Mouse (Mus musculus) layer of hippocampus, postnatal 25 days (tissue): ENCODE results near the gene Kif19a. TPM values are rescaled to one million over a fixed set of nuclear protein-coding genes. Genes with fewer than 3 reads are reported as not detected.

Source experiments
- DNase-seq, 2 experiments: peaks; one replicate each; pipeline ENCODE4 v3.0.0; 2022; ENCODE audit warnings: mixed read lengths in 2 of 2, low spot score in 1 of 2; ENCODE audit errors: extremely low spot score in 1 of 2
- total RNA-seq, 2 experiments: library from RNA; stranded (reverse); gene quantifications; 2 replicates each; pipeline ENCODE4 v1.2.3; 2021

Gene Kif19a
- total RNA-seq, 2 experiments from 2014 or later = 6.6 to 11.5 TPM

DNA sequence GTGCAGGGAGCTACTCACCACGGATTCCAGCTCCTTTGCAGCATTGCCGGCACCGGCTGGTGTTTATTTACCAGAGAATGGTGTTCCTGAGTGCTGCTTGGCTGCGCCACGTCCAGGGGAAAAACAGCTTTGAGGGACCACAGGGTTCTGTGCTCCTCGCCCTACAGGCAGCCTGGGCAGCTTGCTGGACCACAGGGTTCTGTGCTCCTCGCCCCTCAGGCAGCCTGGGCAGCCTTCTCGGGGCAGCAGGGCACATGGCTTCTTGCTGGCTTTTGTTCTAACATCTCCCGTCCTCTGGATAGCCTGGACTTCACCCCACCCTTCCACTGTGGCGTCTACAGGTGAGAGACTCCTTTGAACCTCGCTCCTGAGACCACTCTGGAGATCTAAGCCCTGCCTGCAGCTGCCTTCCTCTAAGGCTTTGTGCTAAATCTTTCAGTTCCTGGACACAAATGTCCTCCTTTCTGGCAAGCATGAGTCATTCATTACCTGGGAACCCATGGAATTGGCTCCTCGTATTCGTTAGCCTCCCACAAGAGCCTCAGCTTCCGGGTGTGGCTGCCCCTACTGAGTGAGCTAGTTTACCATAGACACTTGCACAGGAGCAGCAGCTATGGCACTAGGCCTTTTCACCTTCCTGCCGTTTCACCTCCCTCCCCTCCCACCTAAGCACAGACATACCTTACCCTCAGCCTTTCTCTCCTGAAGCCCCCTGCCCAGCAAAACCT, 37.5 kb downstream of the Kif19a start:
- no peak for DNase-seq

DNA sequence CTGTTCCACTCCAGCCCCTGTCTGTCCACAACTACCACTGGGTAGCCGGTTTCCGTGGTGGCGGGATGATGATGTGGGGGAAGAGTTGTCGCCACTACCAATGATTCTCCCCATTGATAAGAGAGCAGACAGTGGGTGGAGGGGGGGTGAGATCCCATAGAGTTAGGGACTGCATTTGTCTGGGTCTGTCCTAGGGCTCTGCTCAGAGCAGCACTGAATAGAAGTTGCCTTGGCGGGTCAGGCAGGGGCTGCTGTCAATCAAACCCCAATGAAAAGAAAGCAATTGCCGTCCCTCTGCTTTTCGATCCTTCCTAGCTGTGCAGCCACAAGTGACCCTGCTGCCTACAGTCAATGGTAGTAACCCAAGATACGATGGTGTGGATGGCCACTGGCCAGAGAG, 38.8 kb downstream of the Kif19a start:
- DNase-seq = no peak

DNA sequence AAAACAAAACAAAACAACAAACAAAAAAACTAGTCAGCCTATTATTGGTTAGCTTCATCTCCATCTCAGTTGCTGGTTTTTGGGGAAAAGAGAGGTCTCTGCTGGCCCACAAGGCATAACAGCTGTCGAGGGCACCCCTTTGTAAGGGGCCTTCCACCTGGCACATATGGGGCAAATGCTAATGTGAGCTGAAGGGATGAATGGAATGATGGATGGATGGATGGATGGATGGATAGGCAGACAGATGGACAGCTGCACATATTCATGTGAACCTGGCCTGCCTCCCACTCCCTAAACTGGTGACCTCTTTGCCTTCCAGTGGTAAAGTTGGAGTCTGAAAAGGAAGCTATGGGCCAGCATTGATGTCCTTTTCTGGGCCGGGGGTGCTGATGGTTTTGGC, 41.8 kb downstream of the Kif19a start:
- DNase-seq = no peak

DNA sequence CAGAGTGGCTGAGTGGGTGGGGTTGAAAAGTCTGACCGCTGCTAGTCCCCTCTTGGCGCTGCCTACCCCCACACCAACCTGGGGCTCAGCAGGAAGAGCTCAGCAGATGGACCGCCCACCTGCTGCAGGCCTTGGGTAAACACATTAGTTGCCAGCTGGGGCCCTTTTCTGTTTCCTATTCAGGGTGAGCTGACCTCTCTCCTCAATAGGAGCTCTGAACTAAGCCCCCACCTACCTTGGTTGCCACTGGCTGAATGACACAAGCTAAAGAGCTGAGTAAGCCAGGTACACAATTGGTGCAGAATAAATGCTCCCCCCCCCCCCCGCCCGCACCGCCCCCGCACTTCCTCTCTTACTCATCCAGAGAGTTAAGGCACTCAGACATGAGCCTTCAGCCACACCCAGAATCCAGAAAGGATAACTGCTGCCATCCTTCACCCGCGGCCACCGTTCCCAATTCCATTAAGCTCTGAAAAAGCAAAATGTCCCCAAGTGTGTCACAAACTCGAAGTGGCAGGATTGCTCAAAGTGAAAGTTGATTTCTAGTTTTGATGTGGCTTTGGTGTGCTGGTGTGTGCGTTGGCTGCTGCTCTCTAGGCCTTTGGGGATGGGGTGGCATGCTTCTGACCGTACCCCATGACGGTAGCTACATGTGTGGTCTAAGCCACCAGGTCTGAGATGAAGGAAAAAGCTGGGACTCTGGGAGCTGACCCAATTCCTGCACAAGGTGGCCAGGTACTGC, 42.7 kb downstream of the Kif19a start:
- no peak for DNase-seq

DNA sequence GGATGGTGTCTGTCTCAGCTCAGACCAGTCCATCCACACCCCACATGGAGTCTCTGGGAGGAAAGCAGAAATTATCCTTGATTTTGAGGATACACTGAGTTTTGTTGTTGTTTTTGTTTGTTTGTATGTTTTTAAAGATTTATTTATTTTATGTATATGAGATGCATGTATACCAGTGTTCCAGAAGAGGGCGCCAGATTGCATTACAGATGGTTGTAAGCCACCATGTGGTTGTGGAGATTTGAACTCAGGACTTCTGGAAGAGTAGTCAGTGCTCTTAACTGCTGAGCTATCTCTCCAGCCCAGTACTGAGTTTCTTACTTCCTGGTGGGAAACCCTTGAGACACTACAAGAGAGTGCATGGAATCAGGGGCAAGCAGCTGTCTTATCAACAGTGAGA, 44.2 kb downstream of the Kif19a start:
- DNase-seq = no peak

DNA sequence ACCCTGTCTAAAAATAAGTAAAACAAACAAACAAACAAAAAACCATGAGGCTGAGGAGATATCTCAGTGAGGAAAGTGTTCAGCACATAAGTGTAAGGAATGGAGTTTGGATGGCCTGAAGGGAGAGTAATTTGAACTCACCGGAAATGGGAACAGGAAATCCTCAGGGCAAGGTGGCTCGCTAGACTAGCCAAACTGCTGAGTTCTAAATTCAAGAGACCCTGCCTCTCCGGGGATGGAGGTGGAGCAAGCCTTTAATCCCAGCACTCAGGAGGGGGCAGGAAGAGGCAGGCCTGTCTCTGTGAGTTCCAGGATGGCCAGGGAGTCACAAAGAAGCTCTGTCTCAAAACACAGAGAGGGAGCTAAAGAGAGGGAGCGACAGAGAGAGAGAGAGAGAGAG, 45.2 kb downstream of the Kif19a start:
- DNase-seq = no peak

DNA sequence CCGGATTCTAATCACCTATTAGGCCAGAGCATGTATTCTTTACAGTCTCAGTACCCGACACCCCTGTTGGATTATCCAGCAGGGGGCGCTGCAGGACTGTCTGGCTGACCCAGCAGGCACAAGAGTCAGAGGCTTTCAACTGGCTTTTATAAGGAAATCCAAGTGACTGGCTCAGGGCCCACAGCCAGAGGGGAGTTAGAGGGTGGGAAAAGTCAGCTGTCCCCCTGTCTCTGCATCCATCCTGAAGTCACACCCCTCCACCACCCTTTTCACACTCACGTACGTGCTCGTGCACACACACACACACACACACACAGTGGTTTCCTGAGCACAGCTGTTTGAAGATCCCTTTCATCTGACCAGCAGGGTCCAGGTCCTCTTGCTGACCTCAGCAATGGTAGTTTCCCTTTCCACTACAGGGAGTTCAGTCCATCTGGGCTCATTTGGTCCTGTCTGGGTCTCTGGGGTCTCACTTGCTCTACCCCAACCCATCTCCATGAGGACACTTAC, 47.6 kb downstream of the Kif19a start:
- DNase-seq = peak; percentile 96 to 100

DNA sequence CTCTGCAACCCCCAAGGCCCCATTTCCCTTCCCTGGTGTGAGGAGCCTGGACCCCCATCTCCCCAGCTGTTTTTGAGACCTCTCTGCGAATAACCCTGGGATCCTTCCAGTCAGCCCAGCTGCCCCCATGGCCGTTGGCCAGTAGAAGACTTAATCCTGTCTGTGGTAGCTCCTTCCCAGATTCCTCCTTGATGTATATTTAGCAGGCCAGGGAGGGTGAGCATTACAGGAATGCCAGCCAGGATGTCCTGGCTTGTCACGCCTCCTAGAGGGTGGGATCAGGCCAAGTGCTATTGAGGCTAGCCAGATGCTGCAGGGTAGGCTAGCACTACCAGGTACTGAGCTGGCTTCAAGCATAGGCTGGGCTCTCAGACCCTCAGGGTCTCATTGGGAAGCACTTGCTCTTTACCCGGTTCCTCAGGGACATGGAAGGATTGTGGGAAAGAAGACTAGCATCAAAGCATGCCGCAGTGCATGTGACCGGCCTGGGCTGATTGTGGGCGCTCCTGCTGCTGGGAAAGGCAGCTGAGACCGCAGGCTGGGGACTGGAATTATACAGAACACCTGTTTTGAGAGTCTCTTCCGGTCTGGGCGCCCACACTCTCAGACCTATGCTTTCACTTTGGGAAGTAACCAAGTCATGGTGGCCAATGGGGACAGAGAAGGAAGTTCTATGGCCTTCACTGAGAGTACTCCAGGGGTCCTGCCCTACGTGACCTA, 49.8 kb downstream of the Kif19a start:
- no peak for DNase-seq

DNA sequence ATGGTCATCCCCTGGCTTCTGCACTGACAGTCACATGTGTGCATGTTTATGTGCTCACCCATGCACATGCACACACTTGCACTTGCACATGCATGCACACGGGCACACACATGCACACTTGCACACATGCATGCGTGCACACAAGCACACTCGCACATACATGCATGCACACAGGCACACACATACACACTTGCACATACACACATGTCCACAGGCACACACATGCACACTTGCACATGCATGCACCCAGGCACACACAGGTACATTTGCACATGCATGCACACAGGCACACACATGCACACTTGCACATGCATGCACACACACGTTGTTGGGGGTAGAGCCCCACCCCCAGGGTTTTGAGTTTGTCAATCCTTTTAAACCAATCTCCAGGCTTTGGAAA, 51.7 kb downstream of the Kif19a start:
- DNase-seq = no peak

DNA sequence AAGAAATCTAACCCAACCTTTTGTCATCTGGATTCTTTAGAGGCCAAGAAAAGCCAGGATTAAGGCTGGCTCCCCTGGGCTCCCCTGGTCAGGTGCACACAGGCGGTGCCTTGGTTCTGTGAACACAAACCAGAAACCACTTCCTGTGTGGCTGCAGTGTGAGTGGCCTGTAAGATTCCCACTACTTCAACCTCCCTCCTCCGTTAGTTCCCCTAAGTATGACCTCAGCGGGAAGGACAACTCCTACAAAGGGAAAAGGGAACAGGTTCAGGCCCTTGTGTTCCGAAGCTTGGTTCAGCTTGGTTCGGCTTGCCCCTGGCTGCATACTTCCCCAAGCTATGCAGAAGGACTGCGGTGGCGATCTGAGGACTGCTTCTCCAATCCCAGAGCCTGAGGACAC, 53.0 kb downstream of the Kif19a start:
- DNase-seq = no peak

DNA sequence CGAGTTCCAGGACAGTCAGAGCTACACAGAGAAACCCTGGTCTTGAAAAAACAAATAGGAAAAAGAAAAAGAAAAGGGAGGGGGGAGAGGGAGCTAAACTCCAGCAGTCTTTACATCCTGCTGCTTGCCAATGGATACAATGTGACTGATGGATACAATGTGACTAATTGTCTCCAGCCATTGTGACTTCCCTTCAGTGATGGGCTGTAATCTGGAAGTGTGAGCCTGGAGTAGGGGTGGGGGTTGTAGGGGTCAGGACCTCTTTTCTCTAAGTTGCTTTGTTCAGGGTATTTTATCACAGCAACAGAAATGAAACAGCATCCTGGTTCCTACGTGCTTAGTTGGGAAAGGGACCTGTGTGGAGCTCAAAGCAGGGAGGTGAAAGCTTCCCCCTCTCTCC, 53.9 kb downstream of the Kif19a start:
- no peak for DNase-seq

DNA sequence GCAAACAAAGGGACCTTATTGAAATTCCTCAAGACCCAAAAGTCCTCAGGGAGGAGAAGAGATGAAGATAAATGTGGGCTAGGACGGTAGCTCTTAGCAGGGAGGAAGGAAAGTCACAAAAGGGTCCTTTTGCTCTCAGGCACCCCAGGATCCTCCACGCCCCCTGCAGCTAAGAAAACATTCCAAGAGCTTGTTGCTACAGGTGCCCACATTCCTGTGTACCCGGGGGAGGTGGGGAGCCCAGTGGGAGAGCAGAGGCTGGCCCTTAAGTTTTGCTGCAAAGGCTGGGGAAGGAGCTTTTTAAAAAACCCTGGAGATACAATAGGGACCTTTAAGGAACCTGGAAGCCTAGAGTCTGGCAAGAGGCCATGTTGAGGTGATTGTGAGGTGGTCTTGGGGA, 55.3 kb downstream of the Kif19a start:
- DNase-seq = no peak

DNA sequence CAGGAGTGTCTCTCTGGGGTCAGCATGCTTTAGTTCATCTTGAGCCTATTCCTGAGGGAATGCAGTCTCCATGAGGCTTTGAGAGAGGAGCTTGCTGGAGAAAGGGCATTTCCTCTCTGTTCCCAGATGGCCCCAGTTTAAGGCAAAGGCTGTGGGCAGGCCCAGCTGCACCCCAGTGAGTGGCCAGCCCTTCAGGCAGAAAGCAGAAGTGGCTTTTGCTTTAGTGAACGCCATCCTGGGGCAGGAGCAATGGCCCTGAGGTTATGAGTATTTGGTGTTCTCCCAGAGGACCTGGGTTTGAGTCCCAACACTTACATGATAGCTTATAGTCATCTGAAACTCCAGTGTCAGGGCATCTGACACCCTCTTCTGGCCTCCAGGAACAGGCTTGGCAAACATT, 56.1 kb downstream of the Kif19a start:
- DNase-seq = no peak

DNA sequence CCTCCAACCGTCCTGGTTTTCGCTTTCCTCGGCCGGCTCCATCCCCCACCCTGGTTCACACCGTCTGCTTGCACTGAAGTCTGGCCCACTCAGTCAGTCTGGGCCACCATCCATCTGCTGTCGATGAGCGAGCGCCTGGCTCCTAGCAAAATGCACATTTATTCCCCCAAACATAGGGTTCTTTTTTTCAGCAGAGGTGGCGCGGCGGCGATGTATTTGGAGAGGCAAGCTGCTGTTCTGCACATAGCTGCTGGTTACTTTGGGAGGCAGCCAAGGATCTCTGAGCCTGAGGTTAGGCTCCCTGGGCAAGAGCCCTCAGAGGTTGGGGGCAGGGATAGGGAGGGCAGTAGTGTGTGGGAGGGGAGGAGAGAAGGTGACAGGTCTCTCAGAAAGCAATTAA, 57.5 kb downstream of the Kif19a start:
- peak; percentile 54 to 56 for DNase-seq

DNA sequence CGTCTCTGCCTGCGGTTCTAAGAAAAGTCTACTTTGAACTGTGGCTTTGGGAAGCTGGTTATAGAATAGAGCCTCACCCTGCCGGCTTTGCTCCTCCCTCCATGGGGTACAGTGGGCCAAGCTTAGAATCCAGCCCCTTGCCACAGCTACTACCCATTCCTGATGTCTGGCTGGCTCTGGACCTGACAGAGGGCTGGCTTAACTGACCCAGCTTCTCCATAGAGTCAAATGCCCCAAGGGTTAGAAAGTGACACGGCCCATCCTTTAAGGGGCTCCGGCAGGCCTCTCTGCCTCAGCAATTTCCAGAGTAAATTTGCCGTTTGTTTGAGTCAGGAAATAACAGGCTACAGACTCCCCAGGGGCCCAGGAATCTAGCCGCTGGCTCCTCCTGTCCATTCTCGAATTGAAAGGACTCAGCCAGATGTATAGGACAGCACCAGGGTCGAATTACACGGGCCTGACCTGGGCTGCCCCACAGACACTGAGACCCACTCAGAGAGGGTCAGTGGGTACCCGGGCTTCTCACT, 58.1 kb downstream of the Kif19a start:
- DNase-seq = no peak

DNA sequence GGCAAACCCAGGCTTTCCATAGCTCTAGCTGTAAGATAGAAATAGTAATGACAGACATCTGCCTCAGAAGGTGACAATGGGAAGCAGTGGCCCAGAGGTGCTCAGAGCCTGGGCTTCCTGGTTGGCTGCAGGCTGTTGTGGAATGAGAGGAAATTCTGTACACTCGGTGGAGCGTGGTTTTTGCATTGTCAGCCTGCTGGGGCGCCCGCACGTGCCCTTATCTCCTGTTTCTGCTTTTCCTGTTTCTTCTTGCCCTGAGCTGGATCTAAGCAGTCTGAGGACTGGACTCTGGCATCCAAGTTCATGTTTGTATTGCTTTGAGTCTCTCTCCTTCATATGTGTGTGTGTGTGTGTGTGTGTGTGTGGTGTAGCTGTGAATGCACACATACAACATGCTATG, 61.5 kb downstream of the Kif19a start:
- DNase-seq = no peak

DNA sequence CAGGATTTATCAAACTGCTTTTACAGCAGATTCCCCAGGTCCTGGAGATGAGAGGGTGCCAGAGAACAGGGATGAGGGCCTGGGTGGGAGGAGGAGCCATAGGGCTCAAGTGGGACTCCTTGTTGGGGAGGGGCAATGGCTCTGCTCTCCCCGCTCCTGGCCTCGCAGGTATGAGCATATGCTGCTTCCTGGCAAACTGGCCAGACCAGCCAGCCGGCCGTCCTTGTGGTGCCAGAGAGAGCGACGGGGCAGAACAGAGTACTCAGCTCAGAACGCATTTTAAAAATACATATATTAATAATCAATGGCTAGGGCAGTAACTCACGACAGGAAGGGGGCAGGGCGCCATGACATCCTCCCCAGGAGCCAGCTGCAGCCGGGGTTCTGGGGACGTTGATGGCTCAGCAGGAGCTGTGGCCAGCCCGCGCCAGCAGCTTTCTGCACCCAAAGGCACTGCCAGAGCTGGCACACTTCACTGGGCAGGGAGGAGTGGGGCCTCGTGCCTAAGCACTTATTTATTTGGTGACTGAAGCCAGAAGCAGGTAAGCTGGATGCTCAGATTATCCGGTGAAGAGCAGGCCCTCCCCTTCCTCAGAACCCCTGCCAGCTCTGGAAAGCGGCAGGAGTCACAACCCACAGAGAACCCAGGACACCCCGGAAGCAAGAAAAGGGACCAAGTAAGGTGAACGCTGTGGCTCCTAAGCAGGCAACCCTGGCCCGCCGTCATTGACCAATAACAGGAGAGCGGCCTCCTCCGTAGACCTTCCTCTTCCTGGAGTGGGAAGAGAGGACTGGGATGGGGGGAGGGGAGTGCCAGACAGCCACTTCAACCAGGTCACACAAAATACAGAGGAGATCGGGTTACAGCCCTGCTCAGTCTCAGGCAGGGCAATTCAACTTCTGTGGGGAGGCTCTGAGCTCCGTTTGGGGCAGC, 64.6 kb downstream of the Kif19a start:
- DNase-seq = no peak

DNA sequence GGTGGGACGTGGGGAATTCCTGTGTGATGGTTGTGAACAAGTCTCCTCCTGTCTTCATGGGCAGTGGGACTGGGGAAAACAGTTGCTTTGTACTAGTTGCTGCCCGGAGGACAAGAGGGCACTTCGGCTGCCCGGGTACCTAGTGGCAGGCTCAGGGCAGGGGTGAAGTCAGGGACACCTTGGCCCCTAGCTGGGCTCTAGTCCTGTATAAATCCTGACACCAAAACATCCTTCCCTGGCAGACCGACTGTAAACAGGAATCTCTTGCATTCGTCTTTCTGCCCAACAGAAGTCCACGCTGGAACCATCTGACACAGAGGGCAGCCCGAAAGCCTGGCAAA, 65.2 kb downstream of the Kif19a start:
- no peak for DNase-seq

DNA sequence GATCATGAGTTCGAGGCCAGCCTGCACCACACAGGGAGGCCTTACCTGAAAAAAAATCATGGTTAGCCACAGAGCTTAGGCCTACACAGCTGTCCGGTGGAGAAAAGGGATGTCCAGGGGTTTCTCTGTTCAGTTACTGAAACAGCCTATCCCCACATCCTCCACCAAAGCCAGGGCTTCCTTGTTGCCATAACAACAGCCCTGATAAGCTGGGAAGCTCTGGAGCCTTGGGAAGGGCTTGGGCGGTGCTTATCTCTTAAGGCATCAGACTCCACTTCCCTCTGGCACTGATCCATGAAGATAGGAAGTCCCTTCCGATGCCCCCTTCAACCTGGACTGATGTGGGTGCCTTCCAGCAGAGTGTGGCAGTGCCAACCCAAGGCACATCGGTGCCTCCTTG, 68.0 kb downstream of the Kif19a start:
- DNase-seq = no peak
